Mouse (Mus musculus) cortical plate, adult 2 months (tissue): Measurements from ENCODE around the gene Atp8a1. TPM values are rescaled to one million over a fixed set of nuclear protein-coding genes. Genes with fewer than 3 reads are reported as not detected.

Experiments used
- H3K27ac ChIP-seq: fragments of 200-500 bp; 2 replicates; pipeline ENCODE4 v1.5.1; 2012; ENCODE audit warnings: low read length, control low read depth, inconsistent platforms; ENCODE audit not compliant: insufficient read depth
- H3K4me1 ChIP-seq: fragments of 200-500 bp; 2 replicates; pipeline ENCODE4 v1.6.1; 2011; ENCODE audit warnings: low read length; ENCODE audit not compliant: control insufficient read depth, insufficient read depth
- H3K4me3 ChIP-seq: fragments of 200-500 bp; 2 replicates; pipeline ENCODE4 v1.5.1; 2011; ENCODE audit warnings: mild to moderate bottlenecking, low read length, control low read depth; ENCODE audit not compliant: insufficient read depth
- CTCF ChIP-seq: fragments of 200-500 bp; IDR thresholded peaks from 2 replicates; pipeline ENCODE4 v1.5.1; 2011; ENCODE audit warnings: mild to moderate bottlenecking, control low read depth, low read length; ENCODE audit not compliant: insufficient read depth; ENCODE audit errors: extremely low read depth
- POLR2A ChIP-seq: fragments of 200-500 bp; IDR thresholded peaks from 2 replicates; pipeline ENCODE4 v1.6.1; 2011; ENCODE audit warnings: mild to moderate bottlenecking, low read length, control low read depth; ENCODE audit not compliant: insufficient read depth; ENCODE audit errors: extremely low read depth
- polyA plus RNA-seq: library from polyadenylated mRNA; depleted of rRNA; stranded (reverse); fragments of >200 nt; gene quantifications from 2 replicates; pipeline ENCODE4 v1.2.3, GENCODE M21; 2012

Gene Atp8a1
- polyA plus RNA-seq, 1 experiment, result 70.3 TPM

GRCm38 (mm10) chr5:67814437-67814965, 32.7 kb downstream of the Atp8a1 start:
- Histone ChIP-seq H3K27ac (no peak overlapping the region), H3K4me1 (peaks cover 11% of the 10 kb centered on the region), H3K4me3 (no peak overlapping the region)
- TF ChIP-seq POLR2A (no peak), CTCF (no peak)

- Histone ChIP-seq H3K4me1 (peaks cover 10% of the 10 kb centered on the region), H3K27ac (no peak overlapping the region)
- no peak for TF ChIP-seq CTCF
- TF ChIP-seq POLR2A, result no peak
Observed at GRCm38 (mm10) chr5:67813334-67813733, 33.9 kb downstream of the Atp8a1 start.

GRCm38 (mm10) chr5:67802174-67803030, 44.8 kb downstream of the Atp8a1 start:
- Histone ChIP-seq H3K4me3 (no peak overlapping the region), H3K4me1 (peaks cover 9% of the 10 kb centered on the region), H3K27ac (no peak overlapping the region)
- TF ChIP-seq CTCF (no peak), POLR2A (no peak)

More at GRCm38 (mm10) chr5:67813334-67813733, 33.9 kb downstream of the Atp8a1 start:
- H3K4me3 ChIP-seq, result no peak overlapping the region

DNA sequence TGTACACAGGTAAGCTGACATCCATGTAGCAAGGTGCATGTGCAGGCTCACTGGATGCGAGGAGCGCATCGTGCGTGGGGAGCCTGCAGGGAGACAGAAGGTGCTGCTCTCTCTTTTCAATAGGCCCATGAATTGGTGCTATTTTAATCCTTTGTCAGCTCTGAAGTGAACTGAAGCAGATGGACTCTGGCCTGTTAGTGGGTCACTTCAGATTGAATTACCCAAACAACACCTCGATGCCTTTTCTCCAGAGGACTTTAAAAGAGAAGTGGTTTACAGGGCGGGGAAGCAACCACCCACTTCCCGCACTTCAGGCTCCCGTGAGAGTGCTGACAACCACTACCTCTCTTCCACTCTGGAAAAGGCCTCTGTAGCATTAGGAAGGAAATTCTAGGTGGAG, 46.4 kb downstream of the Atp8a1 start:
- Histone ChIP-seq H3K4me1 (peaks cover 10% of the 10 kb centered on the region), H3K27ac (no peak overlapping the region), H3K4me3 (no peak overlapping the region)
- TF ChIP-seq CTCF (no peak), POLR2A (no peak)

GRCm38 (mm10) chr5:67799785-67800184, 47.4 kb downstream of the Atp8a1 start:
- Histone ChIP-seq H3K4me1 (peaks cover 12% of the 10 kb centered on the region), H3K4me3 (no peak overlapping the region), H3K27ac (peak overlapping the region; percentile 21; the same call in 1 of the 2 replicates)
- no peak for TF ChIP-seq CTCF
- no peak for TF ChIP-seq POLR2A

GRCm38 (mm10) chr5:67798348-67798747, 48.9 kb downstream of the Atp8a1 start:
- Histone ChIP-seq H3K27ac (no peak overlapping the region), H3K4me3 (no peak overlapping the region), H3K4me1 (peaks cover 7% of the 10 kb centered on the region; the same call in 1 of the 2 replicates)
- no peak for TF ChIP-seq CTCF
- no peak for TF ChIP-seq POLR2A

- Histone ChIP-seq H3K4me3 (no peak overlapping the region), H3K4me1 (peaks cover 7% of the 10 kb centered on the region; the same call in 1 of the 2 replicates), H3K27ac (peak overlapping the region; percentile 44)
- TF ChIP-seq POLR2A (no peak), CTCF (no peak)
Observed at GRCm38 (mm10) chr5:67797006-67797958, 50.0 kb downstream of the Atp8a1 start.

DNA sequence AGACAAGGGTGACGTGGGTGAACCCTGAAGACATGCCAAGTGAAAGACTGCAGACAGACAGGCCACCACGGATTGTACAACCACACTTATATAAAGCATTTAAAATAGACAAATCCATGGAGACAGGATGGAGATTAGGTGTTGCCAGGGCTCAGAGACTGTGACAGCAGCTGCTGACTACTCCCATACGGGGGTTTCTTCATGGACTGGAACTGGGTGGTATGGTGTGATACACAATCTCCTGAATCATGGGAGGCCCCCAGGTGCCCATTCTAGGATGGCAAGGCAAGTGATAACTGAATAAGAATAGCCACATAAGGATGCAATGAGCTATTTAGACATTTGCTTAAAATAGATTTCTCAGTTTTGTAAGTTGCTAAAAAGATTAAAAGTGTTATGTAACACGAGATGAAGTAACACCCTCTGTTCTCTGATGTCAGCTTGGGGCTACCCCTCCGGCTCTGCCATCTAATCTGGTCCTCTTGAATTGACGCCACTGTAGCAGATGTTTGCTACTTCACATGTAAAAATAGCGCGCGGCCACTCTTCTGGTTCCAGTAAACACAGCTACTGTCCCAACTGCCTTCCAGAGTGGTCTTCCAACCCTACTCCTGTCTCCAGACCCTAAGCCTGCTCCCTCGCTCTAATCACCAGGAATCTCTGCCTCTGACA, 53.0 kb downstream of the Atp8a1 start:
- 0 out of 2 replicates have a peak overlapping the region, but pooled peaks have one; percentile 2 for H3K27ac ChIP-seq
- peaks cover 5% of the 10 kb centered on the region; the same call in 1 of the 2 replicates for H3K4me1 ChIP-seq
- TF ChIP-seq POLR2A, result no peak
- TF ChIP-seq CTCF, result no peak
- H3K4me3 ChIP-seq, result no peak overlapping the region
